Mouse (Mus musculus): ENCODE results near the gene Dgkh. TPM values are rescaled to one million over a fixed set of nuclear protein-coding genes. Genes with fewer than 3 reads are reported as not detected.

Gene Dgkh
- polyA plus RNA-seq, 1 experiment: 6.2 TPM

DNA sequence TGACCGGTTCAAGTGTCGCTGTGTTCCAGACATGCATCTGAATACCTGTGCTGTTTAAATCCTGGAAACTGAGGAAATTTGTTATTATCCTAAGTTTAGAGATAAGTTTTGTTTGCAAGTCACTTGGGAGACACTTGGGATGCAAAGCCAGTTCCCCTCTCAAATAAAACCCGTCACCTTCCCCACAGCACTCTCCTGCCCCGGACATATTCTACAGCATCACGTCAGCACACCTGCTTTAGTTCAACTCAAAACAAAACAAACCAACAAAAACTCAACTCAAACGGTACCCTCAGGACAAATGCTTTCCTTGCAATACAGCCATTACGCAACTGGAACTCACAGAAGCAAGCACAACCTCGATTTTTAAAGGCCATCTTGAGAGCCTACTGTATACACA is 31.1 kb downstream of the Dgkh start:
- DNase-seq: no peak
- no peak for TF ChIP-seq CTCF (IDR thresholded peaks at IDR 0.05; ENCODE audit: insufficient read depth, low read length)
- H3K4me3 ChIP-seq (replicated peaks; ENCODE audit: extremely low read depth, low read depth, low read length): no peak overlapping the region
- WGBS: 33% methylated on average over 8 of the region's 8 CpGs
- H3K4me1 ChIP-seq (ENCODE audit: control insufficient read depth, insufficient read depth, low read length): peaks cover 18% of the 10 kb centered on the region

DNA sequence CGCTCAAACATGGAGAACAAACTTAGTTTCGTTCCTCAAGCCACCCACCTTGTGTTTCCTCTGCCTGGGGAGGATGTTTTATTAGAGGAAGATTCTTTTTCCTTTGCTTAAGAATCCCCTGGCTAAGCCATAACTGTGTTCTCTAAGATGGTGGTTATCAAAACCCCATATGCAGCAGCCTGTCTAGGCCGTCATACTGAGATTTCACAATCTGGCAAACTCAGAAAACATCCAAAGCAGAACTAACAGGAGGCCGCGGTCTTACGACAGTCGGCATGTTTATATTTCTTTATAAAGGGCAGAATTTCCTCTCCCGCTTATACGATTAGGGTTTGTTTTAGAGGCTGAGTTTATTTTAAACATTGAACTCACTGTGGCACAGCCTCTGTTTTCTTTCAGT is 31.5 kb downstream of the Dgkh start:
- no peak for DNase-seq
- Histone ChIP-seq H3K4me1 (ENCODE audit: control insufficient read depth, insufficient read depth, low read length) (peaks cover 18% of the 10 kb centered on the region), H3K4me3 (replicated peaks; ENCODE audit: extremely low read depth, low read depth, low read length) (no peak overlapping the region)
- TF ChIP-seq POLR2A (IDR thresholded peaks at IDR 0.05; ENCODE audit: borderline replicate concordance, extremely low read depth, low read depth, low read length) (no peak), CTCF (IDR thresholded peaks at IDR 0.05; ENCODE audit: insufficient read depth, low read length) (no peak)
- 25% methylated on average over 9 of the region's 9 CpGs for WGBS

DNA sequence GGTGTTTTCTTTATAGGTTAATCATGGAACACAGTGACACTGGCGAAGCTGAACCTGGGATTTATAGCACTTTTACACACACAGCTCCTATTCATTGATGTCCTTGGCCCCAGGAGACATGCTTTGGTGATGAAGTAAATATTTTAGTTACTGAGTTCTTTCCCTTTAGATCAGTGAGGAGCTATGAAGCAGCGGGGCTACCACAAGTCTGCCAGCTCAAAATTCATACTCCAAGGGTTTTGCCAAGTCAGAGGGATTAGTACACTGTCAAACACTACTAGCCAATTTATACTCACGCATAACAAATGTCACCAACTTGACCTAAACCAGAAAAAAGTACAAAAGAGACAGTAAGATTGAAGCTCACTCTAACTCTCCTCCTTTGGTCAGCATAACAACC is 32.9 kb downstream of the Dgkh start:
- Histone ChIP-seq H3K4me3 (replicated peaks; ENCODE audit: extremely low read depth, low read depth, low read length) (no peak overlapping the region), H3K4me1 (ENCODE audit: control insufficient read depth, insufficient read depth, low read length) (peaks cover 18% of the 10 kb centered on the region)
- TF ChIP-seq CTCF (IDR thresholded peaks at IDR 0.05; ENCODE audit: insufficient read depth, low read length) (no peak), POLR2A (IDR thresholded peaks at IDR 0.05; ENCODE audit: borderline replicate concordance, extremely low read depth, low read depth, low read length) (no peak)
- DNase-seq: no peak
- WGBS: 68% methylated on average over 3 of the region's 3 CpGs

DNA sequence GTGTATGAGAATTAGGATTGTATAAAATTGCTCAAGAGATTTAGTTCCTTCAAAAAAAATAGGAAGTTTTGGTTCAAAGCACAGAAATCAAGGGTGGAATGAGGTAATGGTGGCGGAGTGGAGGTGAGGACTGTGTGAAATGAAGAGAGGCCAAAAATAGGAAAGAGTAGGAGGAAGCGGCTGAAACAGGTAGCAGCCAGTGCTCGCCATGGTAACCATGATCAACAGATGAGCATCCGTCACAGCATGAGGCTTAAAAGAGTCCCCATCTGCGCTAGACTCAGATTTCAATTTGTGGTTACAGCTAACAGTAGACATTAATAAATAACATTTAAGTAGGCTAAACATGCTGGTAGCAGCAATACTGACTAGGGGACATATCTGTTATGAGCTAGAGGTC is 33.4 kb downstream of the Dgkh start:
- H3K4me3 ChIP-seq (replicated peaks; ENCODE audit: extremely low read depth, low read depth, low read length): no peak overlapping the region
- peaks cover 18% of the 10 kb centered on the region for H3K4me1 ChIP-seq (ENCODE audit: control insufficient read depth, insufficient read depth, low read length)
- TF ChIP-seq CTCF (IDR thresholded peaks at IDR 0.05; ENCODE audit: insufficient read depth, low read length): no peak
- no peak for TF ChIP-seq POLR2A (IDR thresholded peaks at IDR 0.05; ENCODE audit: borderline replicate concordance, extremely low read depth, low read depth, low read length)
- no peak for DNase-seq
- WGBS: 80% methylated on average over 5 of the region's 5 CpGs

DNA sequence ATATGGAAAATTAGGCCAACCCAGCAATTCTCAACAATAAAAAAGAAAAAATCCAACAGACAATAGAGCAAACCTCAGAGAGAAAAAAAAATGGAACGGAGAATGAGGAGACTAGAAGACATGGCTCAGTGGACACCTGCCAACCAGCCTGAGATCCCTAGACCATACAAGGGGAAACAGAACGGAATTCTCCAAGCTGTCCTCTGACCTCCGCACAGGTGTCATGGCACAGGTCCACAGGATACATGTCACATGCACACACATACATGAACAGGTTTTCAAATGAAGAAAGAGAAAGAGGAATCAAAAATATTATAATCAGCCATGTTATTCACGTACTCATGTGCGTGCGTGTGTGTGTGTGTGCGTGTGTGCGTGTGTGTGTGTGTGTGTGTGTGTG is 38.5 kb downstream of the Dgkh start:
- no peak for DNase-seq
- WGBS: 94% methylated on average over 8 of the region's 8 CpGs

DNA sequence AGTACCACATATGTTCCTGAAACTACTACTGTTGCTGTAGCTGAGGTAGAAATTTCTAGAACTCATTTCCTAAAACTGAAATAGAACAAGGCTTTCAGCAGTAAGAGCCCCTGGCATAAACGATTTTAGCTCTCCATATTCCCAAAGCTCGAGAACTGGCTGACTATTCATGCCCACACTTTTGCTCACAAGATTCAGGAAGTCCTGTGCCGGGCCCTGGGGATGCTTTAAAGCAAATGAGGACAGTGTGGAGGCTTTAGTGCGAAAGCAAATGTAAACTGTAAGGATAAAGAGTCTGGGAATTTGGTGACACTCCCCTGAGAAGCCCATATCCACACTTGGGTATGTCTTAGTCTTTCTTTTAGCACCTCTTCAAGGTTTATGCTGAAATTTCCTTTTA is 40.0 kb downstream of the Dgkh start:
- Histone ChIP-seq H3K4me1 (ENCODE audit: control insufficient read depth, insufficient read depth, low read length) (peaks cover 15% of the 10 kb centered on the region), H3K4me3 (replicated peaks; ENCODE audit: extremely low read depth, low read depth, low read length) (no peak overlapping the region)
- no peak for TF ChIP-seq POLR2A (IDR thresholded peaks at IDR 0.05; ENCODE audit: borderline replicate concordance, extremely low read depth, low read depth, low read length)
- no peak for TF ChIP-seq CTCF (IDR thresholded peaks at IDR 0.05; ENCODE audit: insufficient read depth, low read length)
- WGBS: 32% methylated on average over 4 of the region's 4 CpGs
- DNase-seq: no peak

More for the DNA sequence above, 38.5 kb downstream of the Dgkh start:
- no peak for TF ChIP-seq POLR2A (IDR thresholded peaks at IDR 0.05; ENCODE audit: borderline replicate concordance, extremely low read depth, low read depth, low read length)
- no peak for TF ChIP-seq CTCF (IDR thresholded peaks at IDR 0.05; ENCODE audit: insufficient read depth, low read length)
- Histone ChIP-seq H3K4me3 (replicated peaks; ENCODE audit: extremely low read depth, low read depth, low read length) (no peak overlapping the region), H3K4me1 (ENCODE audit: control insufficient read depth, insufficient read depth, low read length) (peaks cover 15% of the 10 kb centered on the region)

DNA sequence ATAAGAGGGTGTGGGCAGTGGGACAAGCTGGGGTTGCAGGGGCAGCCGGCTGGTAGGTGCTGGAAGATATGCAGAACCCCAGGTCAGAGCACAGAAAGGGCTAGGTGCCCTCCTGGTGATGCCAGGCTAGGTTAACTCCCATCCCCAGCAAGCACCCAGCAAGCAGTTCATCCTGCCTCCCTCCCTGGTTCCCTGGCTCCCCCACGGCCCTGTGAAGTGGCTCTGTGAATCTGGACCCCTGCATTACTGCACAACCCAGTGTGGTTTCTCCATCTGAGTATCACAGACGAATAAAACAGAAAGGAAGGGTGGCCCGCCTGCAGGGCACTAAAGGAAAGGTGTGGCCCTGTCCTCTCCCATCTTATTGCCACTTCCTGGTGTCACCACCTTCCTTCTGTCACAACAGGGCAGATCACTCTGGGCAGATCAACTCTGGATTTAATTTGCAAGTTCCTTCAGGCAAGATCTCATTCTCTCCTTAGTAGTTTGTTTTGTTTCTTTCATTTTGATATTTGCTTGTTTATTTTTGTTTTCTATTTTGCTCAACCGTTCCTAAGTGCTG is 40.6 kb downstream of the Dgkh start:
- TF ChIP-seq POLR2A (IDR thresholded peaks at IDR 0.05; ENCODE audit: borderline replicate concordance, extremely low read depth, low read depth, low read length) (0 out of 2 replicates have a peak, but pooled peaks have one; percentile 12), CTCF (IDR thresholded peaks at IDR 0.05; ENCODE audit: insufficient read depth, low read length) (no peak)
- DNase-seq: no peak
- 29% methylated on average over 5 of the region's 5 CpGs for WGBS
- peaks cover 18% of the 10 kb centered on the region for H3K4me1 ChIP-seq (ENCODE audit: control insufficient read depth, insufficient read depth, low read length)
- no peak overlapping the region for H3K4me3 ChIP-seq (replicated peaks; ENCODE audit: extremely low read depth, low read depth, low read length)

DNA sequence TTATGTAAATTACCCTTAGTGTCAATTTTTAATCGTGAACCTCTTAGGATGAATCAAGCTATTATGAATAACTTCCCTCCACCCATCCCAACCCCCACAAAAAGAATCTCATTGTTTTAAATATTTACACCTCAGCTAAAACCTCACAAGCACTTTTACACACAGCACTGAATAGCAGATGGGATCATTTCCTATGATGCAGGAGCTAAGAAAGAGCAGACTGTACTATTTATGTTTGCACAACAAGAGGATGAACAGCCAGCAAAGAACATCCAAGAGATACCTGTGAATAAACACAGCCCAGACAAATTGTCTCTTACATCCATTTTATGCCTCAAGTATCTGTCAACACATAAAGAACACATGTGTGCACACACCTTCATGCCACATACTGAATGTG is 41.7 kb downstream of the Dgkh start:
- no peak overlapping the region for H3K4me3 ChIP-seq (replicated peaks; ENCODE audit: extremely low read depth, low read depth, low read length)
- no peak for TF ChIP-seq POLR2A (IDR thresholded peaks at IDR 0.05; ENCODE audit: borderline replicate concordance, extremely low read depth, low read depth, low read length)
- WGBS: 41% methylated on average over 1 of the region's 1 CpGs
- H3K4me1 ChIP-seq (ENCODE audit: control insufficient read depth, insufficient read depth, low read length): peaks cover 18% of the 10 kb centered on the region
- DNase-seq: no peak

DNA sequence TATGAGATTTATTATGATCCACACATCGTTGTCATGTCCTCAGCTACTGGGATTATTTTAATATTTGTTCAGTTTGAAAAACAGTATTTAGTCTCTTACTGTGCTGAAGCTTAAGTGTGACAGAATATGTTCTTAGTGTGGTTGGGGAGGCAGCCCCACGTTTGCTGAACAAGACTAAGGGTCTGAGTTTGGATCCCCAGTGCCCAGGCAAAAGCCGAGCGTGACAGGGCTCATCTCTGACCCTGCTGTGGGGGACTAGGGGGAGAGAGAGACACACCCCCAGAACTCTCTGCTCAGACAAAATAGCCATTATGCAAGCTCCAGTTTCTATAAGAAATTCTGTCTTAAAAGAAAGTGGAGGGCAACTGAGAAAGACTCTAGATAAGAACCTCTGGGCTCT is 42.2 kb downstream of the Dgkh start:
- 60% methylated on average over 4 of the region's 4 CpGs for WGBS
- DNase-seq: no peak
- TF ChIP-seq POLR2A (IDR thresholded peaks at IDR 0.05; ENCODE audit: borderline replicate concordance, extremely low read depth, low read depth, low read length): no peak
- TF ChIP-seq CTCF (IDR thresholded peaks at IDR 0.05; ENCODE audit: insufficient read depth, low read length): no peak
- Histone ChIP-seq H3K4me3 (replicated peaks; ENCODE audit: extremely low read depth, low read depth, low read length) (no peak overlapping the region), H3K4me1 (ENCODE audit: control insufficient read depth, insufficient read depth, low read length) (peaks cover 18% of the 10 kb centered on the region)

DNA sequence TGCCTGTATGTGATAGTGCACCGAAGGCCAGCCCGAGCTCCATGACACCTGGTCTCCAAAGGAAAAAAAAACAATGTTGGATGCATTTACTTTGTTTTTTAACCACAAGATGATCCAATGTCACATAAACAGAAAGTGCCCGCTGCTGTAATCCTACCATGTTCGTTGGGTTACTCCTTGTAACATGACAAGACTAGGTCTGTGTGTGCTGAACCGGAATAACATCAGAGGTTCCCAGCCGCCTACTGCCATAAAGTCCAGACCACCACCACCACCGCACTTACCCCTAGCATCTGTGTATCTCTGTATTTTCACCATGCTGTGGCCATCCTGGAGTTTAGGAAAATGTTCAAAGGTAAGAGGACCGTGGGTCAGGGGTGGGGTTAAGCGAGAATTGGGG is 42.6 kb downstream of the Dgkh start:
- 91% methylated on average over 9 of the region's 9 CpGs for WGBS
- TF ChIP-seq CTCF (IDR thresholded peaks at IDR 0.05; ENCODE audit: insufficient read depth, low read length) (no peak), POLR2A (IDR thresholded peaks at IDR 0.05; ENCODE audit: borderline replicate concordance, extremely low read depth, low read depth, low read length) (no peak)
- DNase-seq: no peak
- Histone ChIP-seq H3K4me1 (ENCODE audit: control insufficient read depth, insufficient read depth, low read length) (peaks cover 18% of the 10 kb centered on the region), H3K4me3 (replicated peaks; ENCODE audit: extremely low read depth, low read depth, low read length) (no peak overlapping the region)

Data from lung, adult 2 months (tissue).